Mouse (Mus musculus): ENCODE data around the gene Omp. TPM values are rescaled to one million over a fixed set of nuclear protein-coding genes. Genes with fewer than 3 reads are reported as not detected.
A peak's percentile ranks its signal among the peaks of the same experiment; 100 is the strongest.

Gene Omp
- polyA plus RNA-seq, 1 experiment from 2014 or later, result 0.81 TPM

DNA sequence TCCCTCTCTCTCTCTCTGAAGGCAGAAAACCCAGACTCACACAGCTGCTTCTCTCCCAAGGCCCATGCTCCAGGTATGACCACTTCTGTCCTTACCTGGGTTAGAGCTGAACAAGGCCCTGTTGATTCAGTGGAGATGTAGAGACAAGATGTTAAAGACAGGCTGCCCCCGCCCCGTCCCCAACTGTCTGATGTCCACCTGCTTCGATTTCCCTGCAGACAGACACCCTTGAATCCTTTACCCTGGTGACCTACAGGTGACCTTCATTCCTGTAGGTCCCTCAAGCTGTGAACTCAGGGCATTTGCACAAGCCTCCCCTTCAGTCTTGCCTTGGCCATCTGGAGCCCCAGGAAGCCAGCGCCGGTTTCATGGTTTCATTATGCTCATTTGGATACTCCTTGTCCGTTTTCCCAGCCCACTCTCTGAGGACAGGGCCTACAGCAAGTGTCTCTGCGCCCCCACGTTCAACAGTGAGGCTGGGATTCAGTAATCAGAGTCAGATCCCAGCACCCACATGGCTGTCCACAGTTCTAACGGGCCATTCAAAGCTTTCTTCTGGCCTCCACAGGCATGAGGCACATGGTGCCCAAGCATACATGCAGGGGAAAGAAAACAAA, 19.2 kb upstream of the Omp start:
- no peaks in the 10 kb centered on the region for H3K27me3 ChIP-seq (replicated peaks)
- peaks cover 25% of the 10 kb centered on the region for H3K4me1 ChIP-seq
- no peaks in the 10 kb centered on the region for H3K9me3 ChIP-seq (replicated peaks)
- H3K4me3 ChIP-seq (replicated peaks), result no peak overlapping the region
- 69% methylated on average over 9 of the region's 9 CpGs for WGBS
- H3K4me2 ChIP-seq, result no peak overlapping the region
- no peak overlapping the region for H3K27ac ChIP-seq (replicated peaks)
- H3K36me3 ChIP-seq, result peaks cover 6% of the 10 kb centered on the region
- no peak overlapping the region for H3K9ac ChIP-seq (replicated peaks)
- no peak for ATAC-seq (ENCODE audit: low FRiP score)

DNA sequence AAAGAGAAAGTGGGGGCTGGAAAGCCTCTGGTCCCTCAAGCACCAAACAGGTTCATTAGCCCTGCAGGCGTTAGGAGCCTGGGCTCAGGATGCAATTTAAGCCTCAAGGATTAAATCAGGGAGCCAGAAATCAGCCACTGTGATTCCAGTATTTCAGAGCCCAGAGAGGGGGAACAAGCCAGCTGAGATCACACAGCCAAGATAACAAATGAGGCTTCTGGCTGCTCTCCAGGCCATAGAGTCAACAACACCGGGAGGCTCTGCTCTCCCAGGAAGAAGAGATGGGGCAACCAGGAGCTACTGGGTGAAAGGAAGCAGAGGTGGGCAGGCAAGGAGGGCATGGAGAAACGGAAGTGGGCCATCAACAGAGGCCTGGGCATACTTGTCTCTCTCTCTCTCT, 18.4 kb upstream of the Omp start:
- no peak overlapping the region for H3K4me2 ChIP-seq
- H3K27me3 ChIP-seq (replicated peaks), result no peaks in the 10 kb centered on the region
- no peak overlapping the region for H3K27ac ChIP-seq (replicated peaks)
- H3K36me3 ChIP-seq, result peaks cover 6% of the 10 kb centered on the region
- H3K4me1 ChIP-seq, result peaks cover 32% of the 10 kb centered on the region
- H3K9me3 ChIP-seq (replicated peaks), result no peaks in the 10 kb centered on the region
- no peak for ATAC-seq (ENCODE audit: low FRiP score)
- no peak overlapping the region for H3K9ac ChIP-seq (replicated peaks)
- 51% methylated on average over 3 of the region's 3 CpGs for WGBS
- no peak overlapping the region for H3K4me3 ChIP-seq (replicated peaks)

DNA sequence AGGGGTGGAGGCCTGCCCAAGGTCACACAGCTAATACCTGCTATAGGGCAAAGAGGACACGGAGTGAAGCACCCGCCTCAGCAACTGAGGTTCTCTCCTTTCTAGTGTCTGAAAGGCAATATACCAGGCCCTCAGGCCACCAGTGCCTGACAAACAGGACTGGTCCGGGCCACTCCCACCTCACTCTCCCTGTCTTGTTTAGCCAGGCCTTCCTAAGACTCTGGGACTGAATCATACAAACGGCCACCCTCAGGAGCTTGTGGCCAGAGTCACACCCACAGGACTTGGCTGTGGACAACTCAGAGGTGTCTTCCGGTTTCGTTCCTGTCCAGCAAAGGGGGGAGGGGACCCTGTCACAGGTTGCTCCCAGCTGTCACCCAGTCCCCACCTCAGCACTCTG, 16.9 kb upstream of the Omp start:
- H3K36me3 ChIP-seq, result peaks cover 6% of the 10 kb centered on the region
- WGBS, result 81% methylated on average over 6 of the region's 6 CpGs
- peaks cover 35% of the 10 kb centered on the region for H3K4me1 ChIP-seq

GRCm38 (mm10) chr7:98160041-98160740, 14.9 kb upstream of the Omp start:
- no peaks in the 10 kb centered on the region for H3K9me3 ChIP-seq (replicated peaks)
- H3K36me3 ChIP-seq, result peaks cover 6% of the 10 kb centered on the region
- no peak for ATAC-seq (ENCODE audit: low FRiP score)
- no peaks in the 10 kb centered on the region for H3K27me3 ChIP-seq (replicated peaks)
- no peak overlapping the region for H3K4me3 ChIP-seq (replicated peaks)
- no peak overlapping the region for H3K9ac ChIP-seq (replicated peaks)
- H3K27ac ChIP-seq (replicated peaks), result no peak overlapping the region
- H3K4me1 ChIP-seq, result peaks cover 45% of the 10 kb centered on the region
- WGBS, result 53% methylated on average over 8 of the region's 8 CpGs
- no peak overlapping the region for H3K4me2 ChIP-seq

More for the DNA sequence above, 16.9 kb upstream of the Omp start:
- ATAC-seq (ENCODE audit: low FRiP score), result no peak
- Histone ChIP-seq H3K9me3 (replicated peaks) (no peaks in the 10 kb centered on the region), H3K4me2 (no peak overlapping the region), H3K9ac (replicated peaks) (no peak overlapping the region), H3K27me3 (replicated peaks) (no peaks in the 10 kb centered on the region), H3K4me3 (replicated peaks) (no peak overlapping the region), H3K27ac (replicated peaks) (no peak overlapping the region)

DNA sequence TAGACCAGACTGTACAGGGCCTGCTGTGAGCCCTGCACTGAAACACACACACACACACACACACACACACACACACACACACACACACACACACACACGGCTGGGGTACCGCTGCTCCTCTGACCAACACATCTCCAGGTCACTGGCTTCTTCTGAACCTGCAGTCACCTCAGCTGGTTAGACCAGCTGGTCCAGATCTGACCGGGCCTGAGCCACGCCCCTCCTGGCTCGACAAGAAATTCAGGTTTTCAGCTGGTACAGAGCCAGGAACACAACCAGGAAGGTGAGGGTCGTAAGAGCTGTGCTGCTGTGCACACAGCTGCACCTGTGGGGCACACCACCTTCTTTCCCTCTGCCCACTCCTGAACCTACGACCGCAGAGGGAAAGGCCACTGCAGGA, 13.2 kb upstream of the Omp start:
- 64% methylated on average over 8 of the region's 8 CpGs for WGBS
- H3K9ac ChIP-seq (replicated peaks), result no peak overlapping the region
- no peak for ATAC-seq (ENCODE audit: low FRiP score)
- H3K27me3 ChIP-seq (replicated peaks), result no peaks in the 10 kb centered on the region
- H3K9me3 ChIP-seq (replicated peaks), result no peaks in the 10 kb centered on the region
- no peak overlapping the region for H3K27ac ChIP-seq (replicated peaks)
- no peak overlapping the region for H3K4me3 ChIP-seq (replicated peaks)
- H3K4me1 ChIP-seq, result peaks cover 37% of the 10 kb centered on the region
- H3K36me3 ChIP-seq, result peaks cover 6% of the 10 kb centered on the region
- H3K4me2 ChIP-seq, result no peak overlapping the region

DNA sequence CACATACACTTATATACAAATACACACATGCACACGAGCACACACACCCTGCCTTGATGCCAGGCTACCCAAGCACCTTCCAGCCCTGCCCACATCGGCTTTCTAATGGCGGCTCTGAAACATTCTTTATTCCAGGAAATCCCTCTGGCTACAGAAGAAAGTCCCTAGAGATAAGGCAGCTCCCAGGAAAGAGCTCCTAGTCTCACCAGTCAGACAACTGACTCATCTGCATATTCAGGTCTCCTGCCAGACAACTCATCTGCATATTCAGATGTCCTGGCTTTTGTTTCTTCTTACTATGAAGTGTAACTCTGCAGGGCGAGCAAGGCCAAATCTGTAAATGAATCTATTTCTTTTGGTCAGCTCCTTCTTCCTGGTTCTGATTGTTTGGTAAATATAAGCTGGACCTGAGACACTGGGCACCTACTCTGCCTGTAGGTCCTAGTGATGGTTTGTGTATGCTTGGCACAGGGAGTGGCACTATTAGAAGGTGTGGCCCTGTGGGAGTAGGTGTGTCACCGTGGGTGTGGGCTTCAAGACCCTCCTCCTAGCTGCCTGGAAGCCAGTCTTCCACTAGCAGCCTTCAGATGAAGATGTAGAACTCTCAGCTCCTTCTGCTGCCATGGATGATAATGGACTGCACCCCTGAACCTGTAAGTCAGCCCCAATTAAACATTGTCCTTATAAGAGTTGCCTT, 12.5 kb upstream of the Omp start:
- Histone ChIP-seq H3K4me1 (peaks cover 41% of the 10 kb centered on the region), H3K9me3 (replicated peaks) (no peaks in the 10 kb centered on the region), H3K27ac (replicated peaks) (no peak overlapping the region), H3K27me3 (replicated peaks) (no peaks in the 10 kb centered on the region), H3K9ac (replicated peaks) (no peak overlapping the region; the same call in 1 of the 2 replicates), H3K4me3 (replicated peaks) (no peak overlapping the region), H3K4me2 (no peak overlapping the region), H3K36me3 (peaks cover 6% of the 10 kb centered on the region)
- 33% methylated on average over 5 of the region's 5 CpGs for WGBS
- no peak for ATAC-seq (ENCODE audit: low FRiP score)

GRCm38 (mm10) chr7:98156280-98156665, 11.0 kb upstream of the Omp start:
- H3K36me3 ChIP-seq, result peaks cover 4% of the 10 kb centered on the region
- no peak overlapping the region for H3K4me3 ChIP-seq (replicated peaks)
- ATAC-seq (ENCODE audit: low FRiP score), result no peak
- H3K27me3 ChIP-seq (replicated peaks), result no peaks in the 10 kb centered on the region
- H3K27ac ChIP-seq (replicated peaks), result no peak overlapping the region
- no peak overlapping the region for H3K4me2 ChIP-seq
- H3K4me1 ChIP-seq, result peaks cover 48% of the 10 kb centered on the region
- WGBS, result 53% methylated on average over 3 of the region's 3 CpGs
- H3K9me3 ChIP-seq (replicated peaks), result no peaks in the 10 kb centered on the region
- H3K9ac ChIP-seq (replicated peaks), result no peak overlapping the region

- Histone ChIP-seq H3K36me3 (no peaks in the 10 kb centered on the region), H3K9ac (replicated peaks) (no peak overlapping the region), H3K4me1 (peaks cover 47% of the 10 kb centered on the region), H3K4me3 (replicated peaks) (no peak overlapping the region), H3K9me3 (replicated peaks) (no peaks in the 10 kb centered on the region), H3K27ac (replicated peaks) (no peak overlapping the region), H3K27me3 (replicated peaks) (no peaks in the 10 kb centered on the region), H3K4me2 (no peak overlapping the region)
- 0 out of 2 replicates have a peak, but pooled peaks have one; percentile 22 for ATAC-seq (ENCODE audit: low FRiP score)
- 28% methylated on average over 7 of the region's 8 CpGs for WGBS
Observed at GRCm38 (mm10) chr7:98155546-98156279, 10.4 kb upstream of the Omp start.

DNA sequence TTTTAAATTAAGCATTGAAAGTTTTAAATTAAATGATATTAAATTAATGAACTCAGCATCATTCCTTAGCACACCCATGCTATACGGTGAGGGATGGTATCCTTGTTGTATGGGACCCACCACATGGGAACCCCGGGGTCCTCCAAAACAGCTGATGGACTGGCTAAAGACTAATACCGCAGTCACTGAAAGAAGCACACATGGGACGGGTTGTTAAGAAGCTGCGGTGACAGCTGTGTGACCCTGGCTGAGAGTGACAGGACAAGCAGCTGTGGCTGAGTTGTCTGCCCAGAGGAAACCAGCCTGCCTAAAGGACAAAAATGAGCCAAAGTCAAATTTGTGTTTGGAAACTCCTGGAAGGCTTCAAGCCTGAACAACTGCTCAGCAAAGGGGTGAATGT, 8.6 kb upstream of the Omp start:
- no peak overlapping the region for H3K9ac ChIP-seq (replicated peaks)
- H3K4me2 ChIP-seq, result no peak overlapping the region
- no peak for ATAC-seq (ENCODE audit: low FRiP score)
- WGBS, result 74% methylated on average over 5 of the region's 5 CpGs
- H3K4me1 ChIP-seq, result peaks cover 38% of the 10 kb centered on the region
- H3K27me3 ChIP-seq (replicated peaks), result no peaks in the 10 kb centered on the region
- no peak overlapping the region for H3K27ac ChIP-seq (replicated peaks)
- no peaks in the 10 kb centered on the region for H3K36me3 ChIP-seq
- H3K4me3 ChIP-seq (replicated peaks), result no peak overlapping the region
- no peaks in the 10 kb centered on the region for H3K9me3 ChIP-seq (replicated peaks)

DNA sequence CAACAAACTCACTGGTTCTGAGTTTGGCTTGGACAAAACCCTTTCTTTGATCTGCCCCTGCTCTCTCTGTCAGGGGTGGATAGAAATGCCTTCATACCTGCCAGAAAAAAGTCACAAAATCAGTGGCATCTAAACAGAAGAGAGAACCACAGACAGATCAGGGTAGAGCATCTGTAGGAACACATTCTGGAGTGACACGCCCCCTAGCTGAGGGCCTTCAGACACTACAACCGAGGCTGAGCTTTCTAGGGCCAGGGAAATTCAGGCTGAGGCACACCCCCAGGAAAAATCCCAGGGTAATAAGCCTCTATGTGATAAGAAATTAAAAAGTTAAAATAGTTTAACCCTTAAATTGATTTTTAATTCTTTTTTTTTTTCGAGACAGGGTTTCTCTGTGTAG, 8.0 kb upstream of the Omp start:
- Histone ChIP-seq H3K27me3 (replicated peaks) (no peaks in the 10 kb centered on the region), H3K27ac (replicated peaks) (no peak overlapping the region), H3K4me2 (no peak overlapping the region), H3K9ac (replicated peaks) (no peak overlapping the region), H3K4me1 (peaks cover 37% of the 10 kb centered on the region), H3K36me3 (no peaks in the 10 kb centered on the region), H3K9me3 (replicated peaks) (no peaks in the 10 kb centered on the region), H3K4me3 (replicated peaks) (no peak overlapping the region)
- no peak for ATAC-seq (ENCODE audit: low FRiP score)
- WGBS, result 50% methylated on average over 3 of the region's 3 CpGs

GRCm38 (mm10) chr7:98152400-98152799, 7.1 kb upstream of the Omp start:
- Histone ChIP-seq H3K4me1 (peaks cover 34% of the 10 kb centered on the region), H3K4me3 (replicated peaks) (no peak overlapping the region), H3K9me3 (replicated peaks) (no peaks in the 10 kb centered on the region), H3K4me2 (no peak overlapping the region), H3K27me3 (replicated peaks) (no peaks in the 10 kb centered on the region), H3K36me3 (no peaks in the 10 kb centered on the region; the same call in 1 of the 2 replicates), H3K9ac (replicated peaks) (no peak overlapping the region), H3K27ac (replicated peaks) (no peak overlapping the region)
- ATAC-seq (ENCODE audit: low FRiP score), result no peak
- WGBS, result 39% methylated on average over 8 of the region's 8 CpGs

Measured in neural tube, embryonic 15.5 days (tissue).